Mouse (Mus musculus) MEL (cell line): ENCODE results near the gene Icam1. TPM values are rescaled to one million over a fixed set of nuclear protein-coding genes. Genes with fewer than 3 reads are reported as not detected.

Experiments used
- DNase-seq: peaks from one replicate; pipeline ENCODE4 v3.0.0; 2011; ENCODE audit warnings: low read depth, low spot score
- H3K27ac ChIP-seq: 2 replicates; pipeline ENCODE4 v1.5.1; 2012; ENCODE audit warnings: low read depth, mild to moderate bottlenecking, control low read depth, low read length, moderate library complexity; ENCODE audit not compliant: control insufficient read depth
- H3K27me3 ChIP-seq, 2 experiments: fragments of 150-350 bp in 1 of 2; sonication (generic) in 1 of 2; 2 replicates each; pipeline ENCODE4 v1.6.1; 2012; ENCODE audit warnings: low read length in 2 of 2, mild to moderate bottlenecking in 2 of 2, improper control_type of control experiment in 1 of 2, moderate library complexity in 1 of 2; ENCODE audit not compliant: insufficient read depth in 2 of 2, control insufficient read depth in 1 of 2
- H3K36me3 ChIP-seq, 2 experiments: 2 replicates each; pipeline ENCODE4 v1.6.1; 2012 to 2014; ENCODE audit warnings: low read length in 2 of 2, improper control_type of control experiment in 1 of 2, inconsistent platforms in 1 of 2, mild to moderate bottlenecking in 1 of 2; ENCODE audit not compliant: insufficient read depth in 2 of 2, control insufficient read depth in 1 of 2
- H3K4me1 ChIP-seq, 2 experiments: fragments of 150-350 bp in 1 of 2; sonication (generic) in 1 of 2; 2 replicates each; pipeline ENCODE4 v1.6.1; 2012; ENCODE audit warnings: low read length in 2 of 2, improper control_type of control experiment in 1 of 2, mild to moderate bottlenecking in 1 of 2; ENCODE audit not compliant: insufficient read depth in 2 of 2, control insufficient read depth in 1 of 2
- H3K4me3 ChIP-seq, 2 experiments: fragments of 150-350 bp in 1 of 2; sonication (generic) in 1 of 2; 2 replicates each; pipeline ENCODE4 v1.5.1; 2012; ENCODE audit warnings: low read depth in 2 of 2, low read length in 2 of 2, mild to moderate bottlenecking in 2 of 2, moderate library complexity in 2 of 2, control low read depth in 1 of 2, improper control_type of control experiment in 1 of 2; ENCODE audit not compliant: control insufficient read depth in 1 of 2, insufficient read depth in 1 of 2
- H3K79me2 ChIP-seq: 2 replicates; pipeline ENCODE4 v1.6.1; 2012; ENCODE audit warnings: mild to moderate bottlenecking, low read length, moderate library complexity; ENCODE audit not compliant: control insufficient read depth, poor library complexity, insufficient read depth
- H3K9ac ChIP-seq: 2 replicates; pipeline ENCODE4 v1.6.1; 2012; ENCODE audit warnings: low read depth, mild to moderate bottlenecking, control low read depth, low read length, moderate library complexity; ENCODE audit not compliant: control insufficient read depth, poor library complexity, severe bottlenecking
- H3K9me3 ChIP-seq: fragments of 150-350 bp; sonication (generic); replicated peaks from 2 replicates; pipeline ENCODE4 v1.6.1; 2012; ENCODE audit warnings: mild to moderate bottlenecking, low read length, improper control_type of control experiment, moderate library complexity; ENCODE audit not compliant: insufficient read depth
- CHD1 ChIP-seq: IDR thresholded peaks from 2 replicates; pipeline ENCODE4 v1.6.1; 2012; ENCODE audit warnings: low read depth, mild to moderate bottlenecking, inconsistent platforms, low read length, improper control_type of control experiment
- ELF1 ChIP-seq: IDR thresholded peaks from 2 replicates; pipeline ENCODE4 v1.6.1; 2014; ENCODE audit warnings: low read depth, mild to moderate bottlenecking, inconsistent platforms, low read length, improper control_type of control experiment, moderate library complexity
- EP300 ChIP-seq, 2 experiments: IDR thresholded peaks; 2 replicates each; pipeline ENCODE4 v1.6.1; 2011; ENCODE audit warnings: improper control_type of control experiment in 2 of 2, low read length in 2 of 2, low read depth in 1 of 2, mild to moderate bottlenecking in 1 of 2
- GABPA ChIP-seq: IDR thresholded peaks from 2 replicates; pipeline ENCODE4 v1.6.1; 2012; ENCODE audit warnings: low read depth, mild to moderate bottlenecking, inconsistent platforms, low read length, improper control_type of control experiment, moderate library complexity
- GATA1 ChIP-seq: IDR thresholded peaks from 2 replicates; pipeline ENCODE4 v1.6.1; 2011; ENCODE audit warnings: low read depth, low read length, improper control_type of control experiment
- KAT2A ChIP-seq: conservative IDR thresholded peaks from 2 replicates; pipeline ENCODE4 v1.6.1; 2012; ENCODE audit warnings: low read depth, low read length, improper control_type of control experiment, inconsistent platforms
- MEF2A ChIP-seq: IDR thresholded peaks from 2 replicates; pipeline ENCODE4 v1.6.1; 2014; ENCODE audit warnings: low read depth, mild to moderate bottlenecking, inconsistent platforms, low read length, improper control_type of control experiment; ENCODE audit not compliant: poor library complexity, insufficient replicate concordance, severe bottlenecking; ENCODE audit errors: extremely low read depth
- MYB ChIP-seq: IDR thresholded peaks from 2 replicates; pipeline ENCODE4 v1.6.1; 2011; ENCODE audit warnings: mild to moderate bottlenecking, low read depth, low read length, improper control_type of control experiment
- MYC ChIP-seq: IDR thresholded peaks from 2 replicates; pipeline ENCODE4 v1.6.1; 2011; ENCODE audit warnings: low read depth, mild to moderate bottlenecking, low read length, improper control_type of control experiment, moderate library complexity
- NELFE ChIP-seq: IDR thresholded peaks from 2 replicates; pipeline ENCODE4 v1.6.1; 2011; ENCODE audit warnings: low read depth, low read length, improper control_type of control experiment
- POLR2A ChIP-seq, 2 experiments: IDR thresholded peaks; 2 replicates each; pipeline ENCODE4 v1.6.1; 2011 to 2012; ENCODE audit warnings: low read length in 2 of 2, mild to moderate bottlenecking in 2 of 2, control low read depth in 1 of 2, improper control_type of control experiment in 1 of 2, low read depth in 1 of 2, moderate library complexity in 1 of 2; ENCODE audit not compliant: control insufficient read depth in 1 of 2, insufficient read depth in 1 of 2, poor library complexity in 1 of 2
- POLR2AphosphoS2 ChIP-seq: IDR thresholded peaks from 2 replicates; pipeline ENCODE4 v1.6.1; 2011; ENCODE audit warnings: low read length, improper control_type of control experiment
- RCOR1 ChIP-seq: IDR thresholded peaks from 2 replicates; pipeline ENCODE4 v1.6.1; 2012; ENCODE audit warnings: low read depth, mild to moderate bottlenecking, inconsistent platforms, low read length, improper control_type of control experiment
- TAL1 ChIP-seq: IDR thresholded peaks from 2 replicates; pipeline ENCODE4 v1.6.1; 2012; ENCODE audit warnings: mild to moderate bottlenecking, inconsistent platforms, low read length, moderate library complexity, mixed read lengths
- TBP ChIP-seq: IDR thresholded peaks from 2 replicates; pipeline ENCODE4 v1.8.0; 2011; ENCODE audit warnings: low read depth, low read length, improper control_type of control experiment
- ZMIZ1 ChIP-seq: IDR thresholded peaks from 2 replicates; pipeline ENCODE4 v1.6.1; 2012; ENCODE audit warnings: low read depth, mild to moderate bottlenecking, inconsistent platforms, low read length, improper control_type of control experiment, moderate library complexity
- ZNF384 ChIP-seq: IDR thresholded peaks from 2 replicates; pipeline ENCODE4 v1.6.1; 2012; ENCODE audit warnings: low read depth, mild to moderate bottlenecking, inconsistent platforms, low read length, improper control_type of control experiment
- polyA plus RNA-seq, 2 experiments: library from polyadenylated mRNA; stranded (reverse) in 1 of 2; unstranded in 1 of 2; fragments of >175 nt in 1 of 2; fragments of >200 nt in 1 of 2; gene quantifications; 2 replicates each; pipeline versions ENCODE4 v1.2.1 to v1.2.4; 2012; ENCODE audit warnings: low replicate concordance in 2 of 2, low read depth in 1 of 2; ENCODE audit not compliant: insufficient read length in 2 of 2, insufficient read depth in 1 of 2, missing spikeins in 1 of 2
- total RNA-seq: library from RNA; depleted of rRNA; stranded (reverse); fragments of 300-350 nt; gene quantifications from 2 replicates; pipeline ENCODE4 v1.2.3, GENCODE M21; 2012

The Icam1 gene
- total and polyA plus RNA-seq, 3 experiments = 26.0 to 31.0 TPM; not detected in 1

DNA sequence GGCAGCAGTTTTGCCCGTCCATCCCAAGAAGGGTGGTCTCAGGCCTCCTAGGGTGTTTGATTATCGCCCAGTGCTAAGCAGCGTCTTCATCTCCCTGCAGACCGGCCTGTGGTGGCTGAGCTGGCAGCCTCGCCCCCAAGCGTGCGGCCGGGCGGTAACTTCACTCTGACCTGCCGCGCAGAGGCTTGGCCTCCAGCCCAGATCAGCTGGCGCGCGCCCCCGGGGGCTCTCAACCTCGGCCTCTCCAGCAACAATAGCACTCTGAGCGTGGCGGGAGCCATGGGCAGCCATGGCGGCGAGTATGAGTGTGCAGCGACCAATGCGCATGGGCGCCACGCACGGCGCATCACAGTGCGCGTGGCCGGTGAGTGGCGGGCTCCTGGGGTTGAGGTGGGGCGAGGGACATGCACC is 21.7 kb downstream of the Icam1 start:
- Histone ChIP-seq H3K4me1 (peaks cover 16 to 46% of the 10 kb centered on the region in 2 experiments), H3K79me2 (peaks cover 9% of the 10 kb centered on the region), H3K27ac (no peak overlapping the region), H3K9ac (no peak overlapping the region), H3K4me3 (no peak overlapping the region), H3K27me3 (no peaks in the 10 kb centered on the region), H3K36me3 (peaks cover 0 to 28% of the 10 kb centered on the region in 2 experiments; a peak in 2 of 4 replicates)
- TF ChIP-seq MYC (no peak), MEF2A (no peak), EP300 (IDR thresholded peaks at IDR 0.05; ENCODE audit: low read depth in 1 of 2, low read length in 2 of 2) (no peak), ZMIZ1 (no peak), MYB (no peak), ELF1 (no peak)
- TF ChIP-seq, all 39 proteins: peak for 0
- no peaks in the 10 kb centered on the region for H3K9me3 ChIP-seq
- DNase-seq = no peak

DNA sequence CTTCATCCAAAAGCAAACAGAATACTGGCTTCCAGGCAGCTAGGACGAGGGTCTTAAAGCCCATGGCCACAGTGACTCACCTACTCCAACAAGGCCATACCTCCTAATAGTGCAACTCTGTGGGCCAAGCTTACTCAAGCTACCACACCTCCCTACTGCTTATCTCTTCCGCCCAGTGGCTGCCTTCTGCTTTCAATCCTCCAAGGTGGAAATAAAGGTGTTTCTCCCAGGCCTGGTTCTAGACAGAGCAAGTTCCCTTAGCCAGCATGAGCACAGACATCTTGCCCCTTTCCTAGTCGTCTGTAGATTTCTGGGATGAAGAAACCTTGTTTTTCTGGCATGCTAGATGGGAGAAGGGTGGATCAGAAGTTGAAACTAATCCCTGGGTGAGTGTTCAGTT is 24.0 kb downstream of the Icam1 start:
- Histone ChIP-seq H3K27me3 (no peaks in the 10 kb centered on the region), H3K9me3 (no peaks in the 10 kb centered on the region), H3K79me2 (no peaks in the 10 kb centered on the region), H3K27ac (peak overlapping the region; percentile 73), H3K4me3 (no peak overlapping the region), H3K9ac (peak overlapping the region; percentile 23), H3K4me1 (peaks cover 28 to 45% of the 10 kb centered on the region in 2 experiments), H3K36me3 (peaks cover 0 to 40% of the 10 kb centered on the region in 2 experiments; a peak in 2 of 4 replicates)
- peak; percentile 98 for DNase-seq
- TF ChIP-seq TBP (peak; percentile 88), GABPA (no peak), GATA1 (peak; percentile 99), TAL1 (peak; percentile 99), ZNF384 (no peak), NELFE (no peak), POLR2AphosphoS2 (no peak), POLR2A (IDR thresholded peaks at IDR 0.05; ENCODE audit: control insufficient read depth in 1 of 2, insufficient read depth in 1 of 2, low read depth in 1 of 2, low read length in 2 of 2, poor library complexity in 1 of 2) (peak in 1 of 2 experiments; percentile 65; a peak in 2 of 4 replicates), CHD1 (no peak)

- Histone ChIP-seq H3K36me3 (peaks cover 0 to 46% of the 10 kb centered on the region in 2 experiments; a peak in 2 of 4 replicates), H3K27me3 (no peaks in the 10 kb centered on the region), H3K4me1 (peaks cover 29 to 51% of the 10 kb centered on the region in 2 experiments), H3K79me2 (no peaks in the 10 kb centered on the region), H3K9ac (peak overlapping the region; percentile 16; the same call in 1 of the 2 replicates), H3K27ac (peak overlapping the region; percentile 62), H3K4me3 (no peak overlapping the region), H3K9me3 (no peaks in the 10 kb centered on the region)
- DNase-seq = peak; percentile 96
- TF ChIP-seq TBP (peak; percentile 84), GATA1 (peak; percentile 64), POLR2A (IDR thresholded peaks at IDR 0.05; ENCODE audit: control insufficient read depth in 1 of 2, insufficient read depth in 1 of 2, low read depth in 1 of 2, low read length in 2 of 2, poor library complexity in 1 of 2) (peak in 1 of 2 experiments; percentile 64; a peak in 2 of 4 replicates), TAL1 (peak; percentile 61), RCOR1 (no peak), KAT2A (no peak)
These were observed 25.5 kb downstream of the Icam1 start for GRCm38 (mm10) chr9:21041308-21041707.
